Mouse (Mus musculus) monocyte, adult 2 months (primary cell): ENCODE measurements around the gene Arhgap45.

Experiments used
- DNase-seq, 2 experiments: peaks; one replicate each; pipeline ENCODE4 v3.0.0; 2022; ENCODE audit warnings: low spot score in 2 of 2, low read depth in 1 of 2

Arhgap45 gene

DNA sequence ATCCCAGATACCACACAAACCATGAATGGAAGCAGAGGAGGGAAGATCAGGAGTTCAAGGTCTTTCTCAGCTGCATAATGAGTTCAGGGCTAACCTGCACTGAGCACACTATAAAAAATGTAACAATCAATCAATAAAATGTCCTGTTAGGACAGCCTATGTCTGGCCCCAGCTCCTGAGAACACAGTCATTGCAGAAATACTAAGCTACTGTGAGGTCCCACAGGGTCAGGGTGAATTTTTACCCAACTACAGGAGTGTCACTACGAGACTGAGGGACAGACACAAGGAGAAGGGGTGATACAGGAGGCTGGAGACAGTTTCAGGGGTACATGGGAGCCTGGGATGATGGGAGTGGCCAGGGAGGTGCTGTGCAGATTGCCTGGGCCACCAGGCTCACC lies 61.9 kb downstream of the Arhgap45 start:
- DNase-seq: no peak

GRCm38 (mm10) chr10:80080396-80081070 lies 64.1 kb downstream of the Arhgap45 start:
- no peak for DNase-seq
